Mouse (Mus musculus) MEL (cell line): Measurements from ENCODE around the gene Gm27029. TPM values are rescaled to one million over a fixed set of nuclear protein-coding genes. Genes with fewer than 3 reads are reported as not detected.

ENCODE experiments used
- DNase-seq: peaks from one replicate; pipeline ENCODE4 v3.0.0; 2011; ENCODE audit warnings: low read depth, low spot score
- H3K27ac ChIP-seq: 2 replicates; pipeline ENCODE4 v1.5.1; 2012; ENCODE audit warnings: low read depth, mild to moderate bottlenecking, control low read depth, low read length, moderate library complexity; ENCODE audit not compliant: control insufficient read depth
- H3K27me3 ChIP-seq, 2 experiments: fragments of 150-350 bp in 1 of 2; sonication (generic) in 1 of 2; 2 replicates each; pipeline ENCODE4 v1.6.1; 2012; ENCODE audit warnings: low read length in 2 of 2, mild to moderate bottlenecking in 2 of 2, improper control_type of control experiment in 1 of 2, moderate library complexity in 1 of 2; ENCODE audit not compliant: insufficient read depth in 2 of 2, control insufficient read depth in 1 of 2
- H3K36me3 ChIP-seq, 2 experiments: 2 replicates each; pipeline ENCODE4 v1.6.1; 2012 to 2014; ENCODE audit warnings: low read length in 2 of 2, improper control_type of control experiment in 1 of 2, inconsistent platforms in 1 of 2, mild to moderate bottlenecking in 1 of 2; ENCODE audit not compliant: insufficient read depth in 2 of 2, control insufficient read depth in 1 of 2
- H3K4me1 ChIP-seq, 2 experiments: fragments of 150-350 bp in 1 of 2; sonication (generic) in 1 of 2; 2 replicates each; pipeline ENCODE4 v1.6.1; 2012; ENCODE audit warnings: low read length in 2 of 2, improper control_type of control experiment in 1 of 2, mild to moderate bottlenecking in 1 of 2; ENCODE audit not compliant: insufficient read depth in 2 of 2, control insufficient read depth in 1 of 2
- H3K4me3 ChIP-seq, 2 experiments: fragments of 150-350 bp in 1 of 2; sonication (generic) in 1 of 2; 2 replicates each; pipeline ENCODE4 v1.5.1; 2012; ENCODE audit warnings: low read depth in 2 of 2, low read length in 2 of 2, mild to moderate bottlenecking in 2 of 2, moderate library complexity in 2 of 2, control low read depth in 1 of 2, improper control_type of control experiment in 1 of 2; ENCODE audit not compliant: control insufficient read depth in 1 of 2, insufficient read depth in 1 of 2
- H3K79me2 ChIP-seq: 2 replicates; pipeline ENCODE4 v1.6.1; 2012; ENCODE audit warnings: mild to moderate bottlenecking, low read length, moderate library complexity; ENCODE audit not compliant: control insufficient read depth, poor library complexity, insufficient read depth
- H3K9ac ChIP-seq: 2 replicates; pipeline ENCODE4 v1.6.1; 2012; ENCODE audit warnings: low read depth, mild to moderate bottlenecking, control low read depth, low read length, moderate library complexity; ENCODE audit not compliant: control insufficient read depth, poor library complexity, severe bottlenecking
- H3K9me3 ChIP-seq: fragments of 150-350 bp; sonication (generic); replicated peaks from 2 replicates; pipeline ENCODE4 v1.6.1; 2012; ENCODE audit warnings: mild to moderate bottlenecking, low read length, improper control_type of control experiment, moderate library complexity; ENCODE audit not compliant: insufficient read depth
- CHD1 ChIP-seq: IDR thresholded peaks from 2 replicates; pipeline ENCODE4 v1.6.1; 2012; ENCODE audit warnings: low read depth, mild to moderate bottlenecking, inconsistent platforms, low read length, improper control_type of control experiment
- CTCF ChIP-seq, 3 experiments: IDR thresholded peaks in 2 of 3; conservative IDR thresholded peaks in 1 of 3; 2 replicates each; pipeline ENCODE4 v1.5.1; 2011 to 2012; ENCODE audit warnings: low read length in 3 of 3, low read depth in 2 of 3, mild to moderate bottlenecking in 2 of 3, improper control_type of control experiment in 1 of 3, inconsistent platforms in 1 of 3, mixed read lengths in 1 of 3, moderate library complexity in 1 of 3; ENCODE audit not compliant: control insufficient read depth in 1 of 3, insufficient read depth in 1 of 3, poor library complexity in 1 of 3, severe bottlenecking in 1 of 3
- E2F4 ChIP-seq: IDR thresholded peaks from 2 replicates; pipeline ENCODE4 v1.6.1; 2011; ENCODE audit warnings: low read depth, low read length, improper control_type of control experiment, borderline replicate concordance
- GABPA ChIP-seq: IDR thresholded peaks from 2 replicates; pipeline ENCODE4 v1.6.1; 2012; ENCODE audit warnings: low read depth, mild to moderate bottlenecking, inconsistent platforms, low read length, improper control_type of control experiment, moderate library complexity
- GATA1 ChIP-seq: IDR thresholded peaks from 2 replicates; pipeline ENCODE4 v1.6.1; 2011; ENCODE audit warnings: low read depth, low read length, improper control_type of control experiment
- HCFC1 ChIP-seq: IDR thresholded peaks from 2 replicates; pipeline ENCODE4 v1.6.1; 2012; ENCODE audit warnings: low read depth, mild to moderate bottlenecking, inconsistent platforms, low read length, improper control_type of control experiment, moderate library complexity
- MAFK ChIP-seq: IDR thresholded peaks from 2 replicates; pipeline ENCODE4 v1.6.1; 2011; ENCODE audit warnings: low read depth, mild to moderate bottlenecking, low read length, improper control_type of control experiment, borderline replicate concordance
- MAZ ChIP-seq: IDR thresholded peaks from 2 replicates; pipeline ENCODE4 v1.6.1; 2012; ENCODE audit warnings: low read depth, mild to moderate bottlenecking, inconsistent platforms, low read length, improper control_type of control experiment
- MXI1 ChIP-seq: IDR thresholded peaks from 2 replicates; pipeline ENCODE4 v1.6.1; 2011; ENCODE audit warnings: mild to moderate bottlenecking, low read depth, low read length, improper control_type of control experiment
- MYC ChIP-seq: IDR thresholded peaks from 2 replicates; pipeline ENCODE4 v1.6.1; 2011; ENCODE audit warnings: low read depth, mild to moderate bottlenecking, low read length, improper control_type of control experiment, moderate library complexity
- NRF1 ChIP-seq: IDR thresholded peaks from 2 replicates; pipeline ENCODE4 v1.6.1; 2014; ENCODE audit warnings: low read depth, mild to moderate bottlenecking, inconsistent platforms, low read length, improper control_type of control experiment, moderate library complexity; ENCODE audit not compliant: poor library complexity, insufficient read depth, severe bottlenecking
- POLR2A ChIP-seq, 2 experiments: IDR thresholded peaks; 2 replicates each; pipeline ENCODE4 v1.6.1; 2011 to 2012; ENCODE audit warnings: low read length in 2 of 2, mild to moderate bottlenecking in 2 of 2, control low read depth in 1 of 2, improper control_type of control experiment in 1 of 2, low read depth in 1 of 2, moderate library complexity in 1 of 2; ENCODE audit not compliant: control insufficient read depth in 1 of 2, insufficient read depth in 1 of 2, poor library complexity in 1 of 2
- POLR2AphosphoS2 ChIP-seq: IDR thresholded peaks from 2 replicates; pipeline ENCODE4 v1.6.1; 2011; ENCODE audit warnings: low read length, improper control_type of control experiment
- POLR2AphosphoS5 ChIP-seq: IDR thresholded peaks from 2 replicates; pipeline ENCODE4 v1.6.1; 2012; ENCODE audit warnings: low read depth, borderline replicate concordance, mild to moderate bottlenecking, inconsistent platforms, low read length, moderate library complexity, mixed read lengths
- RAD21 ChIP-seq: IDR thresholded peaks from 2 replicates; pipeline ENCODE4 v1.6.1; 2011; ENCODE audit warnings: mild to moderate bottlenecking, low read depth, low read length, improper control_type of control experiment
- RCOR1 ChIP-seq: IDR thresholded peaks from 2 replicates; pipeline ENCODE4 v1.6.1; 2012; ENCODE audit warnings: low read depth, mild to moderate bottlenecking, inconsistent platforms, low read length, improper control_type of control experiment
- SIN3A ChIP-seq: IDR thresholded peaks from 2 replicates; pipeline ENCODE4 v1.6.1; 2012; ENCODE audit warnings: low read length, improper control_type of control experiment, inconsistent platforms
- SMC3 ChIP-seq: IDR thresholded peaks from 2 replicates; pipeline ENCODE4 v1.6.1; 2011; ENCODE audit warnings: low read depth, low read length, improper control_type of control experiment
- TBP ChIP-seq: IDR thresholded peaks from 2 replicates; pipeline ENCODE4 v1.8.0; 2011; ENCODE audit warnings: low read depth, low read length, improper control_type of control experiment
- UBTF ChIP-seq: IDR thresholded peaks from 2 replicates; pipeline ENCODE4 v1.6.1; 2012; ENCODE audit warnings: low read depth, mild to moderate bottlenecking, inconsistent platforms, low read length, improper control_type of control experiment, moderate library complexity, borderline replicate concordance; ENCODE audit not compliant: insufficient read depth
- ZC3H11A ChIP-seq: IDR thresholded peaks from 2 replicates; pipeline ENCODE4 v1.6.1; 2012; ENCODE audit warnings: low read depth, mild to moderate bottlenecking, inconsistent platforms, low read length, improper control_type of control experiment
- ZMIZ1 ChIP-seq: IDR thresholded peaks from 2 replicates; pipeline ENCODE4 v1.6.1; 2012; ENCODE audit warnings: low read depth, mild to moderate bottlenecking, inconsistent platforms, low read length, improper control_type of control experiment, moderate library complexity
- polyA plus RNA-seq, 2 experiments: library from polyadenylated mRNA; stranded (reverse) in 1 of 2; unstranded in 1 of 2; fragments of >175 nt in 1 of 2; fragments of >200 nt in 1 of 2; gene quantifications; 2 replicates each; pipeline versions ENCODE4 v1.2.1 to v1.2.4; 2012; ENCODE audit warnings: low replicate concordance in 2 of 2, low read depth in 1 of 2; ENCODE audit not compliant: insufficient read length in 2 of 2, insufficient read depth in 1 of 2, missing spikeins in 1 of 2
- total RNA-seq: library from RNA; depleted of rRNA; stranded (reverse); fragments of 300-350 nt; gene quantifications from 2 replicates; pipeline ENCODE4 v1.2.3, GENCODE M21; 2012

The Gm27029 gene
- total and polyA plus RNA-seq, 3 experiments, result 4.2 to 6.8 TPM; not detected in 1

- H3K9ac ChIP-seq, result peak overlapping the region; percentile 66
- TF ChIP-seq ZC3H11A (no peak), SIN3A (no peak), ZMIZ1 (no peak), MAZ (no peak)
- TF ChIP-seq, all 39 proteins: peak for 0
- Histone ChIP-seq H3K4me1 (peaks cover 5 to 20% of the 10 kb centered on the region in 2 experiments), H3K9me3 (no peaks in the 10 kb centered on the region), H3K27me3 (no peaks in the 10 kb centered on the region), H3K36me3 (peaks cover 0 to 14% of the 10 kb centered on the region in 2 experiments; a peak in 2 of 4 replicates), H3K79me2 (peaks cover 6% of the 10 kb centered on the region; the same call in 1 of the 2 replicates), H3K4me3 (peak overlapping the region; percentile 61 to 78; a peak in 3 of 4 replicates), H3K27ac (no peak overlapping the region)
- DNase-seq, result no peak
These were observed 44.1 kb upstream of the Gm27029 start for GRCm38 (mm10) chr11:101468731-101469130.

GRCm38 (mm10) chr11:101468263-101468688 is 43.7 kb upstream of the Gm27029 start:
- Histone ChIP-seq H3K4me3 (peak overlapping the region; percentile 61 to 78), H3K36me3 (peaks cover 0 to 19% of the 10 kb centered on the region in 2 experiments; a peak in 2 of 4 replicates), H3K4me1 (peaks cover 6 to 24% of the 10 kb centered on the region in 2 experiments), H3K27ac (no peak overlapping the region), H3K27me3 (no peaks in the 10 kb centered on the region), H3K79me2 (peaks cover 6% of the 10 kb centered on the region; the same call in 1 of the 2 replicates), H3K9ac (peak overlapping the region; percentile 66), H3K9me3 (no peaks in the 10 kb centered on the region)
- DNase-seq, result peak; percentile 46
- TF ChIP-seq POLR2A (IDR thresholded peaks at IDR 0.05; ENCODE audit: control insufficient read depth in 1 of 2, insufficient read depth in 1 of 2, low read depth in 1 of 2, low read length in 2 of 2, poor library complexity in 1 of 2) (peak in 1 of 2 experiments; percentile 58; a peak in 1 of 4 replicates), ZC3H11A (no peak)

GRCm38 (mm10) chr11:101467477-101468262 is 43.1 kb upstream of the Gm27029 start:
- Histone ChIP-seq H3K79me2 (peaks cover 6% of the 10 kb centered on the region; the same call in 1 of the 2 replicates), H3K27me3 (no peaks in the 10 kb centered on the region), H3K27ac (0 out of 2 replicates have a peak overlapping the region, but pooled peaks have one; percentile 17), H3K4me3 (peak overlapping the region; percentile 84 to 88), H3K9me3 (no peaks in the 10 kb centered on the region), H3K4me1 (peaks cover 9 to 28% of the 10 kb centered on the region in 2 experiments), H3K36me3 (peaks cover 0 to 22% of the 10 kb centered on the region in 2 experiments; a peak in 2 of 4 replicates), H3K9ac (peak overlapping the region; percentile 71)
- DNase-seq, result peak; percentile 96
- TF ChIP-seq GATA1, result no peak
- TF ChIP-seq RCOR1, result no peak
- peak; percentile 41 to 91 (median 89) for TF ChIP-seq CTCF (IDR thresholded peaks at IDR 0.05 in 2 of 3, conservative IDR thresholded peaks at IDR 0.05 in 1 of 3; ENCODE audit: control insufficient read depth in 1 of 3, insufficient read depth in 1 of 3, low read depth in 2 of 3, low read length in 3 of 3, poor library complexity in 1 of 3, severe bottlenecking in 1 of 3)
- TF ChIP-seq NRF1, result 0 out of 2 replicates have a peak, but pooled peaks have one; percentile 31
- TF ChIP-seq GABPA, result no peak
- peak; percentile 70 for TF ChIP-seq HCFC1
- peak; percentile 82 for TF ChIP-seq RAD21
- TF ChIP-seq SMC3, result peak; percentile 87
- no peak for TF ChIP-seq MAFK
- TF ChIP-seq POLR2AphosphoS5, result no peak
- 0 out of 2 replicates have a peak, but pooled peaks have one; percentile 21 for TF ChIP-seq CHD1
- TF ChIP-seq E2F4, result peak; percentile 59; the same call in 1 of the 2 replicates
- TF ChIP-seq TBP, result 0 out of 2 replicates have a peak, but pooled peaks have one; percentile 45
- peak; percentile 56; the same call in 1 of the 2 replicates for TF ChIP-seq POLR2AphosphoS2
- peak; percentile 97 for TF ChIP-seq SIN3A
- TF ChIP-seq POLR2A (IDR thresholded peaks at IDR 0.05; ENCODE audit: control insufficient read depth in 1 of 2, insufficient read depth in 1 of 2, low read depth in 1 of 2, low read length in 2 of 2, poor library complexity in 1 of 2), result peak; percentile 12 to 29; a peak in 1 of 4 replicates
- peak; percentile 96 for TF ChIP-seq MXI1
- no peak for TF ChIP-seq UBTF
- TF ChIP-seq MYC, result peak; percentile 74; the same call in 1 of the 2 replicates
